Mouse (Mus musculus) adrenal gland, adult 2 months (tissue): Measurements from ENCODE around the gene Olfr95. TPM values are rescaled to one million over a fixed set of nuclear protein-coding genes. Genes with fewer than 3 reads are reported as not detected.

Source experiments
- polyA plus RNA-seq: library from polyadenylated mRNA; depleted of rRNA; stranded (reverse); fragments of >200 nt; gene quantifications from 2 replicates; pipeline ENCODE4 v1.2.3, GENCODE M21; 2012; rRNA removed
- total RNA-seq, 2 experiments: library from RNA; stranded (reverse); gene quantifications; 2 replicates each; pipeline ENCODE4 v1.2.3; 2021

Gene Olfr95
- total and polyA plus RNA-seq, 3 experiments = not detected

Other genes starting within 250 kb of the Olfr95 start
- gene 2410137M14Rik, start 231.9 kb downstream of the Olfr95 start, total RNA-seq = not detected
- gene 2410137M14Rik, start 231.9 kb downstream of the Olfr95 start, polyA plus RNA-seq = not detected in 2 replicates
- gene H2-M5, start 223.6 kb downstream of the Olfr95 start, total RNA-seq = not detected
- gene H2-M5, start 223.6 kb downstream of the Olfr95 start, polyA plus RNA-seq = not detected in 2 replicates
- gene Zfp57, start 212.0 kb downstream of the Olfr95 start, total RNA-seq = 1 to 10 TPM; 2.0 to 2.1 TPM
- gene Zfp57, start 212.0 kb downstream of the Olfr95 start, polyA plus RNA-seq = 0.70 and 0.98 TPM in 2 replicates
- not detected for gene Mog, start 189.7 kb downstream of the Olfr95 start, total RNA-seq
- gene Mog, start 189.7 kb downstream of the Olfr95 start, polyA plus RNA-seq = not detected in 2 replicates
- 10 to 100 TPM; 22.5 to 25.7 TPM for gene Gabbr1, start 167.2 kb downstream of the Olfr95 start, total RNA-seq
- 28.3 and 29.1 TPM in 2 replicates for gene Gabbr1, start 167.2 kb downstream of the Olfr95 start, polyA plus RNA-seq
- not detected for gene Olfr90, start 124.6 kb downstream of the Olfr95 start, total RNA-seq
- gene Olfr90, start 124.6 kb downstream of the Olfr95 start, polyA plus RNA-seq = not detected in 2 replicates
- gene Olfr91, start 114.8 kb downstream of the Olfr95 start, total RNA-seq = not detected
- not detected in 2 replicates for gene Olfr91, start 114.8 kb downstream of the Olfr95 start, polyA plus RNA-seq
- gene Olfr92, start 93.0 kb downstream of the Olfr95 start, total RNA-seq = not detected
- gene Olfr92, start 93.0 kb downstream of the Olfr95 start, polyA plus RNA-seq = not detected in 2 replicates
- not detected for gene Olfr93, start 51.6 kb downstream of the Olfr95 start, total RNA-seq
- gene Olfr93, start 51.6 kb downstream of the Olfr95 start, polyA plus RNA-seq = not detected in 2 replicates
- gene Ubd, start 19.2 kb downstream of the Olfr95 start, total RNA-seq = not detected
- gene Ubd, start 19.2 kb downstream of the Olfr95 start, polyA plus RNA-seq = not detected in 2 replicates
- gene Olfr94, start 12.1 kb downstream of the Olfr95 start, total RNA-seq = not detected
- gene Olfr94, start 12.1 kb downstream of the Olfr95 start, polyA plus RNA-seq = not detected in 2 replicates
- not detected for gene Olfr96, start 7.0 kb upstream of the Olfr95 start, total RNA-seq
- gene Olfr96, start 7.0 kb upstream of the Olfr95 start, polyA plus RNA-seq = not detected in 2 replicates
- not detected for gene Olfr97, start 24.2 kb upstream of the Olfr95 start, total RNA-seq
- gene Olfr97, start 24.2 kb upstream of the Olfr95 start, polyA plus RNA-seq = not detected in 2 replicates
- not detected for gene Olfr98, start 50.6 kb upstream of the Olfr95 start, total RNA-seq
- not detected in 2 replicates for gene Olfr98, start 50.6 kb upstream of the Olfr95 start, polyA plus RNA-seq
- gene H2-M3, start 57.1 kb upstream of the Olfr95 start, total RNA-seq = 1 to 10 TPM; 3.3 to 6.6 TPM
- gene H2-M3, start 57.1 kb upstream of the Olfr95 start, polyA plus RNA-seq = 3.5 and 4.3 TPM in 2 replicates
- gene Olfr99, start 70.3 kb upstream of the Olfr95 start, total RNA-seq = not detected
- not detected in 2 replicates for gene Olfr99, start 70.3 kb upstream of the Olfr95 start, polyA plus RNA-seq
- gene Olfr101, start 91.2 kb upstream of the Olfr95 start, total RNA-seq = not detected
- not detected in 2 replicates for gene Olfr101, start 91.2 kb upstream of the Olfr95 start, polyA plus RNA-seq
- not detected for gene Olfr102, start 103.9 kb upstream of the Olfr95 start, total RNA-seq
- not detected in 2 replicates for gene Olfr102, start 103.9 kb upstream of the Olfr95 start, polyA plus RNA-seq
- gene Olfr103, start 126.6 kb upstream of the Olfr95 start, total RNA-seq = not detected
- gene Olfr103, start 126.6 kb upstream of the Olfr95 start, polyA plus RNA-seq = not detected in 2 replicates
- not detected for gene Olfr104-ps, start 146.5 kb upstream of the Olfr95 start, total RNA-seq
- not detected in 2 replicates for gene Olfr104-ps, start 146.5 kb upstream of the Olfr95 start, polyA plus RNA-seq
- gene Olfr105-ps, start 165.9 kb upstream of the Olfr95 start, total RNA-seq = not detected
- gene Olfr105-ps, start 165.9 kb upstream of the Olfr95 start, polyA plus RNA-seq = not detected in 2 replicates
- not detected for gene Olfr106-ps, start 177.3 kb upstream of the Olfr95 start, total RNA-seq
- gene Olfr106-ps, start 177.3 kb upstream of the Olfr95 start, polyA plus RNA-seq = not detected in 2 replicates
- not detected for gene Olfr107, start 186.1 kb upstream of the Olfr95 start, total RNA-seq
- gene Olfr107, start 186.1 kb upstream of the Olfr95 start, polyA plus RNA-seq = not detected in 2 replicates
- gene Olfr108, start 232.4 kb upstream of the Olfr95 start, total RNA-seq = not detected
- not detected in 2 replicates for gene Olfr108, start 232.4 kb upstream of the Olfr95 start, polyA plus RNA-seq
- not detected for gene Olfr109, start 245.8 kb upstream of the Olfr95 start, total RNA-seq
- not detected in 2 replicates for gene Olfr109, start 245.8 kb upstream of the Olfr95 start, polyA plus RNA-seq